ENCODE assay signal across 23 mouse cellular contexts in the genomic region with DNA sequence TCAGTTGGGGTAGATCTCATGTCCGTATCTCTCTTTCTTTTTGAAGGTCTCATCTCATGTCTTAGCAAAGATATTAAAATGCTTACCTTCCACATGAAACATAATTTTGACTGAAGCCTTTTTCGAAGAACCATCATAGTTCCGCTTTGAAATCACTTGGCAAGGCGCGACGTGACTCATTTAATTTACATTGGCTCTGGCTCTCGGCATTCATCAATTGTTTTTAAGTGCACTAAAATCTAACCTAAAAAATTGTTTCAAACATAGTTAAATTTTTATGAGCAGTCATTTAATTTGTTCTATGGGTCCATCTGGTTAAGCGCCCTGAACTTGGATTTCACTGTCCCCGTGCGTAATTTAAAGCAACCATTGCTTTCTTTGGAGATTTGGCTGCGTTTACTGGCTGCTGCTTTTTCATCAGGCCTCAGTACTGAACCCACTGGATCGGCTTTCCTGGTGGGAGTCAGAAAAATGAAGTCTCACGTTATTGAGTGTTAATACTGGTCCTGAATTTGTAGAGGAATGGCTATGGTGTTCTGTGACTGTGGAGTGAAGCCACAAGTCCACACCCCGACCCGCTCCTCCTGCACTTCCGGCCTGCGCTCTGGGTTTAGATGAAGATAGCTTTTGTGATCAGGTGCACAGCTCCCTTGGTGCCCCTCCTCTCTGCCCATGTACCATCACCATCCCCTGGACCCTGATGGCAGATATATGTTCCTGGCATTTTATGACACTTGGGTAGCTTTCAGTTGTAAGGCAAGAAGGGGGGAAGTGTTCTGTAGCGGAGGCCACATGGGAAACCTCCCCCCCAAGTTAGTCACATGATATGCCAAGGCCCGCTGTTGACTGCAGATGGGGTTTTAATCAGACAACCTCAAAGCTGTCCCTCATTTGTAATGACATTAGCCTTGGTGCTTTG. TPM values are rescaled to one million over a fixed set of nuclear protein-coding genes. Genes with fewer than 3 reads are reported as not detected.
DNase-seq lines count a peak whose midpoint lies in the region; ATAC-seq and TF ChIP-seq lines count a peak whose summit lies in the region.
"Had no signal": no experiment of that assay in that cellular context is flagged by ENCODE, and none has a peak within 500 bp of the region (broad histone marks: within the 10 kb centered on the region; RNA-seq: fewer than 3 reads in every experiment).

No protein-coding gene starts in this region.

- peaks cover 5% of the 10 kb centered on the region; the same call in 1 of the 2 replicates for H3K4me1 ChIP-seq in kidney, postnatal 0 days (replicated peaks; ENCODE audit: insufficient read depth, low read length)
- peaks cover 3% of the 10 kb centered on the region for H3K4me1 ChIP-seq in liver, embryonic 11.5 days (replicated peaks; ENCODE audit: control insufficient read depth, insufficient read depth, low read length)
- H3K4me1 ChIP-seq: midbrain, embryonic 12.5 days had no signal

- H3K4me3 ChIP-seq in kidney, postnatal 0 days (replicated peaks; ENCODE audit: low read depth, low read length): no peak overlapping the region
- H3K4me3 ChIP-seq in liver, embryonic 11.5 days (ENCODE audit: low read depth, low read length): no peak overlapping the region
- H3K4me3 ChIP-seq: embryonic facial prominence, embryonic 10.5 days; heart, adult 2 months; midbrain, embryonic 12.5 days; neural tube, embryonic 13.5 days had no signal

- no peaks in the 10 kb centered on the region for H3K9me3 ChIP-seq in kidney, postnatal 0 days (replicated peaks; ENCODE audit: low read length)
- no peaks in the 10 kb centered on the region for H3K9me3 ChIP-seq in liver, embryonic 11.5 days (ENCODE audit: control insufficient read depth, low read length)
- H3K9me3 ChIP-seq: embryonic facial prominence, embryonic 10.5 days; midbrain, embryonic 12.5 days; neural tube, embryonic 13.5 days had no signal

- WGBS in kidney, postnatal 0 days: 37% methylated on average over 19 of the region's 19 CpGs
- WGBS in liver, embryonic 11.5 days: 86% methylated on average over 19 of the region's 19 CpGs

- no peak for TF ChIP-seq CTCF in kidney, postnatal 0 days (IDR thresholded peaks at IDR 0.05; ENCODE audit: low read depth)

- H3K4me2 ChIP-seq in kidney, postnatal 0 days (ENCODE audit: low read length): peak overlapping the region; percentile 41
- no peak overlapping the region for H3K4me2 ChIP-seq in liver, embryonic 11.5 days
- H3K4me2 ChIP-seq: lung, embryonic 14.5 days; midbrain, embryonic 12.5 days; neural tube, embryonic 13.5 days had no signal

- no peak overlapping the region for H3K9ac ChIP-seq in kidney, postnatal 0 days (ENCODE audit: low read depth, low read length)
- no peak overlapping the region for H3K9ac ChIP-seq in liver, embryonic 11.5 days (ENCODE audit: low read depth, low read length)
- H3K9ac ChIP-seq: lung, embryonic 14.5 days; midbrain, embryonic 12.5 days; neural tube, embryonic 13.5 days had no signal

- DNase-seq in heart, adult 11 months: peak; percentile 73
- no peak for DNase-seq in heart, adult 9 months (ENCODE audit: low spot score in 2 of 2)
- DNase-seq in kidney, postnatal 0 days (ENCODE audit: low spot score): peak; percentile 76
- DNase-seq in kidney, adult 11 months: no peak
- DNase-seq in liver, embryonic 11.5 days (ENCODE audit: low spot score): no peak
- DNase-seq in mesoderm, embryonic 11.5 days (ENCODE audit: low read depth, low spot score): peak; percentile 13
- DNase-seq in B cell, adult 2 months: no peak
- DNase-seq: adrenal gland, postnatal 10 days; cerebellum, adult 9-10 months; gastrocnemius, postnatal 14 days; heart, adult 2 months; layer of hippocampus, postnatal 36 days; lung, embryonic 14.5 days; right cerebral cortex, adult 18-20 months had no signal

- peak; percentile 71 for ATAC-seq in kidney, postnatal 0 days (replicated peaks; ENCODE audit: low FRiP score, low read depth)
- peak; percentile 37; the same call in 1 of the 2 replicates for ATAC-seq in liver, embryonic 11.5 days (replicated peaks; ENCODE audit: low FRiP score)
- ATAC-seq in megakaryocyte progenitor cell, adult 5-6 weeks (replicated peaks; ENCODE audit: poor library complexity): no peak
- ATAC-seq: activated CD4-positive, CD25-positive, alpha-beta regulatory T cell, adult 4 months; CD4-positive, CD25-positive, alpha-beta regulatory T cell, adult 4 months; forebrain, embryonic 14.5 days; inflammation-experienced regulatory T-cells, adult 6 months had no signal

- no peaks in the 10 kb centered on the region for H3K36me3 ChIP-seq in kidney, postnatal 0 days (ENCODE audit: insufficient read depth, low read length)
- no peaks in the 10 kb centered on the region for H3K36me3 ChIP-seq in liver, embryonic 11.5 days (ENCODE audit: control insufficient read depth, insufficient read depth, low read length)
- H3K36me3 ChIP-seq: embryonic facial prominence, embryonic 10.5 days; midbrain, embryonic 12.5 days; neural tube, embryonic 13.5 days had no signal

- H3K27me3 ChIP-seq in kidney, postnatal 0 days (ENCODE audit: insufficient read depth, low read length): no peaks in the 10 kb centered on the region
- no peaks in the 10 kb centered on the region for H3K27me3 ChIP-seq in liver, embryonic 11.5 days (replicated peaks; ENCODE audit: control insufficient read depth, insufficient read depth, low read length)
- H3K27me3 ChIP-seq: midbrain, embryonic 12.5 days; neural tube, embryonic 13.5 days had no signal

- H3K27ac ChIP-seq in kidney, postnatal 0 days: peak overlapping the region; percentile 47
- H3K27ac ChIP-seq in liver, embryonic 11.5 days (ENCODE audit: low read depth, low read length): peak overlapping the region; percentile 43
- H3K27ac ChIP-seq: embryonic facial prominence, embryonic 10.5 days; heart, adult 2 months; macrophage; midbrain, embryonic 12.5 days; neural tube, embryonic 13.5 days had no signal

RNA-seq across cellular contexts. Expression of gene Stim2, which starts 41.6 kb away (rescaled TPM):
- 21.4 and 24.2 TPM in 2 replicates for polyA plus RNA-seq in kidney, postnatal 0 days (2015; fragmentation: Nextera tagmentation; extraction: Ambion mirVana)
- polyA plus RNA-seq in liver, embryonic 11.5 days (2014; fragmentation: Nextera tagmentation; extraction: Ambion mirVana): 12.0 and 13.2 TPM in 2 replicates
- 19.6 and 20.6 TPM in 2 replicates for total RNA-seq in megakaryocyte progenitor cell, adult 5-6 weeks (2015)
- 20.2 and 21.7 TPM in 2 replicates for total RNA-seq in megakaryocyte progenitor cell, adult 5-6 weeks (2017)

Comparison
In these comparisons a context has a peak if more than half of its experiments do, and no peak if none do; other contexts are left out.
1. DNase-seq: peak in heart, adult 11 months (single experiment), kidney, postnatal 0 days (single experiment) and mesoderm, embryonic 11.5 days (single experiment); none in heart, adult 9 months (0 of 2), kidney, adult 11 months (single experiment), liver, embryonic 11.5 days (single experiment) and B cell, adult 2 months (0 of 2).